Mouse (Mus musculus): ENCODE results near the gene Gtf3c6.

The Gtf3c6 gene

DNA sequence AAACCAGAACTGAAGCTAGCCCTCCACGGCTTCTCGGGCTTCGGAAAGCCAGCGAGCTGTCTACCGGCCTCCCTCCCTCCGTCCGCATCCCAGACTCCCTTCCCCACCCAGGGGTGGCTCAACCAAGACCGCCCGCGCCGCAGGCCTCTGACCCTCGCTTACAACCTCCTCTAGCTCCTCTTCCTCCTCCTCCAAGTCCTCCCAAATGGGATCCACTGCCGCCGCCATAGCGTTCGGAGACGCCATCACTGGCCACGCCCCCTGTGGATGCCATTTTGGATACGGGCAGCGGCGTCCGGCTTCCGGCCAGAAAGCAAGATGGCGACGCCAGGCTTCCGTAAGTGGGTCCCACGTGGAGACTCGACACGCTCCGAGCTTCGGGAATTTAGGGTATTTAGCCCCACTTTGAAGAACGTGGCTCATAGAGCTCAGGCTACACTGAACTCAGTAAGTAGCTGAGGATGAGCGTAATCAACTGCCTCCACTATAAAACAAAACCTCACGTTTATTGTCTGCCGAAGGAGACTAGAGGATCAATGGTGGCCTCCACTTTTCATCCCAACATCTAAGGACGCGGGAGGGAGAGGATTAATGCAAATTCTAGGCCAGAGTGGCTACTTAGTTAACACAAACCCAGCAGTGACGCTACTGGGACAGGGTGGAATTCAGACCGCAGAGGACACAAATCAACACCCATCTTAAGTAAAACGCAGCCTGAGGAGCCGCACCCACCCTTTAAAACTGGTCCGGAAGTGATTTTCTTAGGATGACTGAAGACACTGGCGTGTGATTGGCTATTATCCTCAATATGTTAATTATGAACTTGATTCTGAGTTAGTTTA is at the start of gene Gtf3c6:
Gene Gtf3c6 (minus strand): TSS at position 695 of the 842 bp plus-strand sequence.
- DNase-seq = peak; percentile 89

DNA sequence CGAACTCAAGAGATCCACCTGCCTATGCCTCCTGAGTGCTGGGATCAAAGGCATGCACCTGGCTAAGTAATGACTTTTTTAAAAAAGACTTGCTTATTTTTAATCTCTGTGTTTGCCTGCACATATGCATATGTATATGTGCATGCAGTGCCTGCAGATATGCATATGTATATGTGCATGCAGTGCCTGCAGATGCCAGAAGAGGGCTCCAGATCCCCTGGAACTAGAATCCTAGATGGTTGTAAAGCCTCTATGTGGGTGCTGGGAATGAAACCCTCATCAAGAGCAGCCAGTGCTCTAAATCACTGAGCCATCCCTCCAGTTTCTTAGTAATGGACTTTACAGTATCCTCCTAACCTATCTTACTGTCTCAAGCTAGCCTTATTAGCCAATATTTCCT is 48.1 kb upstream of the Gtf3c6 start:
- DNase-seq = no peak

DNA sequence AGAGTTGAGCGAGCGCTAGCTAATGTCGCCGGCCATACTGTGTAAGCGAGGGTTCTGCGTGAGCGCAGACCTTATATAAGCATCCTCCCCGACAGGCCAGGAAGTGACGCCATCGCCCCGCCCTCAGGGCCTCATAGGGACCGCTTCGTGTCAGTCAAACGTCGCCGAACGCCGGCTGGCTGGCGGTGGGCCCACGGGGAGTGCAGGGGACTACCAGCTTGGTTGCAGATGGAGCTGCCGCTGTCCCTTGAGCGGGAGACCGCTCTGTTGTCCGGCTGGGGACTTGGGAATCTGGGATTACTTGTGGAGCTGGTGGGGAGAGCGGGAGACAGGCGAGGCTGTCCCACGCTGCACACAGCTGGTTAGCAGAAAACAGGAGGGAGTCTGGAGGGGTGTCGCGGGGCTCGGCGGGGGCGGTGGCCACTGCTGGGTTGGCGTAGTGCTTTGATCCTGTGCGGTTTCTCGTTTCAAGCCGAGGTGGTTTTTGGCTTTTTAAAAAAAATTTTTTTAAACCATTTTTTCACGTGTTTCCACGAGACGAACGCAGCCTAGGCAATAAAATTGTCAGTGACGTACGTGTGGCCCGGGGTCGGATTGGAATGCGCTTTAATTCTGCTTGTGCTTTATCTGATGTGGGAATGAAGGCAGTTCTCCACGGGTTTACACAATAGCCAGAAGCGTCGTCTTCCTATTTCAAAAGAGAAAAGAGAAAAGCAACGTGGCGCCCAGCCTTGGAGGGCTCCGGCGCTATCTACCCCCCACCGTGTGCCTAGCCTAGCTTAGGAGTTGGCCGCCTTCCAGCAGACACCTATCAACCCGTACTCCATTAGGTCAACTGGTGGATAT is 44.5 kb upstream of the Gtf3c6 start, which contains the start of gene Amd1:
Gene Amd1 (minus strand): TSS at position 47 of the 846 bp plus-strand sequence.
- DNase-seq = peak; percentile 100

DNA sequence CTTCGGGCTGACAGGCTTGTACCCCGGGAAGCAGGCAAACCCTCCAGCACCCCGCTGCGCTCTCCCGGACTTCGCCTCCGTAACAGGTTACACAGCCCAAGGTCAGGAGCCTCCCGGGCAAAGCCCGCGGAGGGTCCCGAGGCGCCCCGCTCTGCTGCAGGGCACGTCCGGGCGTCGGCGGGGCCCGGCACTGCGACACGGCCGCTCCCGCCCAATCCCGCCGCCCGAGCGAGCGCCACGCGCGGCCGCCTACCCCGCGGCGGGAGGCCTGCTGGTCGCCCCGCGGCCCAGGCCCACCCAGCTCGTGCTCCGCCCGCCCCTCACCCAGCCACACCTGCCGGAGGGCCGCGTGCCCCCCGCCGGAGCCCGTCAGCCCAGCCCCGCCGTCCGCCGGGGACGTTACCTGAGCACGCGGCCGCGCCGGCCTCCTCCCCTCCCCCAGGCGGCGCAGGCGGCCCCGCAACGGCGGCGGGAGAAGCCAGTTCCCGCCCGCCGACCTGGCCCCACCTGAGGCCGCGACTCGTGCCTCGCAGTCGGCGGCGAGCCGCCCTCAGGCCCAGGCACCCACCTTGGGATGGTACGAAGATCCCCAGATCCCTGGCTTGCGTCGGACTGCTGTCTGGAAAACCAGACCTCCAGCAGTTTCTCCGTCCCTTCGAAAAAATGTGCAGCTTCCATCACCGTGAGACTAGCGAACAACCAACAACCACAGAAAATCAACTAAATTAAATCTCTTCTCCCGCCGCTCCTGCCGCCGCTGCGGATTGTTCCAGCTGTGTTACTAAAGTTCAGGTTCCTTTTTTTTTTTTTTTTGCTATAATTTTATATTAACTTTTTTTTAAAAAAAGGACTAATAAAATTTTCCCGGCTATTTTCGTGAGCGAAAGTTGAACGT is 43.5 kb upstream of the Gtf3c6 start:
- DNase-seq = peak; percentile 51

DNA sequence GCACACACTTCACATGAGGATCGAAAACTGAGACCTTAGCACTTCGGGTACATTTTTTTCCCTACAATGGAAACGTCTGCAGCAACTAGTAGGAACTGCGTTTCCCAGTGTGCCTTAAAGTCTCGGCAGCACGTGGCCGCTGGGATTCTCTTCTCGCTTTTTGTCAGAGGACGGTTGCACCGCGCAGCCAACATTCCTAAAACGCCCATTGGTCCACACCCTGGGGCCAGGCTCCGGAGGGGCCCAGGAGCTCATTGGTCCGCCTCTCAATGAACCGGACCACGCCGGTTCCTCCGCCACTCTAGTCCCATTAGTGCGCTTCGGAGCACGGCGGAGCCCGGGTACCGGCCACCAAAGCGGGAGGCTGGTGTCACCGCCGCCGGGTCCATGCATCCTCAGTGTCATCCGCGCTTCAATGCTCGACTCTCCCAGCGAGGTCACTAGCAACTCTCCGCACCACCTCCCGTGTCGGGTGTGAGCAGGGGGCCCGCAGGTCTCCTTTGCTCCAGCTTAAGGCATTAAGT is 42.8 kb upstream of the Gtf3c6 start:
- DNase-seq = peak; percentile 69

DNA sequence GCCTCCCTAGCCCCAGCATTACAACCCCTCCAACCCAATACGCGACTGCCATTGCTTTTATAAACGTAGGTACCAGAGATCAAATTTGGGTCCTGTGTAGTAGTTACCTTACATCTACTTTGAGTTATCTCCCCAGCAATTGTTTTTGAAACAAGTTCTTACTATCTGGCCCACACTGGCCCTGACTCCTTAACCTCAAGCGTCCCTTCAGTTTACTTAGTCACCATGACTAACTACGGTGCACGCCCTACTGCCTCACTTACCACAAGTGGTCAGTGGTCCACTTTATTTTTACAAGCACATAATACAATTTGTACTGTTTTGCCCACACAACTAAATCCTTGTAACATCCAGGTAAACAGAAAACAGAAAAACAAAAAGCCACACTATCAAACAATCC is 34.7 kb upstream of the Gtf3c6 start:
- no peak for DNase-seq

DNA sequence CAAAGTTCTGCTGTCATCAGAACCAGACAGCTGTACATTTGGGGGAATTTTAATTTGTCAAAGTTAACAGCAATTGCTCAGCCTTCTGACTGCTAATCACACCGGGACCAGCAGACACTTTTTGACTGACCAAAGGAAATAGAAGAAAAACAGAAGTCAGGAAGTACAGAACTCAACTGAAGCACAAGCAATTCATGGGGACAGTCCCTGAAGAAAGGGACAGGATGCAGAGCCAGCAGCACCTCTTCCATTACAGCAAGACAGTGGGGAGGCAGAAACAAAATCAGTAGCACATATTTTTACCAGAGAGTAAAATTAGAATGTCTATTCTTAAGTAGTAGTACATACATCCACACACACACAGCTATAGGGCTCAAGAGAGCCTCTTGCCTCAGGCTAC is 28.9 kb upstream of the Gtf3c6 start:
- DNase-seq = no peak

DNA sequence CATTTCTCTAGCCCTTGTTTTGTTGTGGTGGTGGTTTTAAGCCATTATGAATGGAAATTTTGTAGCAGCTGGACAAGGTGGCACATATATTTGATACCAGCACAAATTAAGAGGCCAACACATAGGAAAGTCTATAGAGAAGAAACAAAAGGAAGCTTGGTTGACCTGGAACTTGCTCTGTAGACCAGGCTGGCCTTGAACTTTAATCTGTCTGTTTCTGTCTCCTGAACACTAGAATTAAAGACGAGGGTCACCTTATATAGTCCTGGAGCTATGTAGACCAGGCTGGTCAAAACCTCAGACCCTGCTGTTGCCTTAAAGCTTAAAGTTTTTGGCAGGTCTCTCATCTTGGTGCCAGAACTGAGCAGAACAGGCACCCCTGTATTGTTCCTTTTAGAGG is 27.7 kb upstream of the Gtf3c6 start:
- DNase-seq = no peak

DNA sequence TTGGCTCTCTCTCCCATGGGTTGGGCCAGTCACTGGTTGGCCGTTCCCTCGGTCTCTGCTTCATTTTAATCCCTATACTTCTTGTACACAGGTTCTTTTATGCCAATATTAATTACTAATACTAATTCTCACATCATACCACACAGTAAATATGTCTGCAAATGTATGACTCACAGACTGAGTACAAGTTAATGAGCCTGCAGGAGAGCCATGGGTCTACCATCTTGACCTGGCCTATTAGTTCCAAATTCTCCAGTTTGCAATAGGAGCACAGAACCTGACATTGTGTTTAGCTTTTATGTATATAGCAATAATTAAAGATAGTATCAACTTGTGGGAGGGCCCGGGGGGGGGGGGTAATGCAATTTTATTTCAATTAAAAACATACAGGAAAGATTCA is 27.1 kb upstream of the Gtf3c6 start:
- no peak for DNase-seq

DNA sequence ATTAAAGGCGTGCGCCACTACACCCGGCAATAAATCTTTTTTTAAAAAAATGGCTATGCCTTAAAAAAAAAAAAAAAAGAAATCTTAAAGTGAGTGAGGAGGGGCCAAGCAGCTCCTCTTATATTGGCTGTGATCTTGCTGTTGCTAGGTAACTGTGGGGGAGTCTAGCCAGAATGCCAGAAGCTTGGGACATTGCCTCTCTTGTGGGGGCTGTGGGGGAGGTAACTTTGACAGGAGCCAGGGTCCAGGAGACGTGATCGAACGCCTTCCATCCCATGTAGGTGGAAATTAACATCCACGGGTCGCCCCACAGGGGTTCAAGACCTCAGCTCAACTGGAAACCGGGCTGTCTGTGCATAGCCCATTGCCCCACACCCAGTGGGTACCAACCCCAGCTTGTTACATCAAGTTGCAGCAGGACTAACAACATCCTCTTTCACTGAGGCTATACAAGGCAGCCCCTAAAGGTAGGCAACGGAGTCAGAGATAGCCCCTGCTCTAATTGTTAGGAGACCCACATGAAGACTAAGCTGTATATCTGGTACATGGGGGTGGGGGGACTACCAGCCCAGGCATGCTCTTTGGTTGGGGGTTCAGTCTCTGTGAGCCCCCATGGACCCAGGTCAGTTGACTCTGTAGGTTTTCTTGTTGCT is 26.4 kb upstream of the Gtf3c6 start:
- no peak for DNase-seq

DNA sequence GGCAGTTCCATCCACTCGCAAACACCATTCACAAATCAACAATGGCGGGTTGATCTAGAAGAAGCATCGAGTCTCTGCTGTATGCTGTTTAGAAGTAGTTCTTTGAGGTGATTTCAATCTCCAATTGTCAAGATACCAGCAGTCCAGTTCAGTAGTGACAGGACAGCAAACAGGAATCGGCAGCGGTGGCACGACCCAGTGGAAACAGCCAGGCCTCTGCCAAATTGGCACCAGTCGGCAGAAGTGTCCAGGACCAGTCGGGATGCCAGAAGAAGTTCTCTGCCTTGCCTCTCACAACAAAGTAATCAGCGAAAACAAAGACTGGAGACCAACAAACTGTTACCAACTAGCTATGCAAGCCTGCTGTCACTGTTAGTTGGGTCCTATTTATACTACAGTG is 25.7 kb upstream of the Gtf3c6 start:
- no peak for DNase-seq

DNA sequence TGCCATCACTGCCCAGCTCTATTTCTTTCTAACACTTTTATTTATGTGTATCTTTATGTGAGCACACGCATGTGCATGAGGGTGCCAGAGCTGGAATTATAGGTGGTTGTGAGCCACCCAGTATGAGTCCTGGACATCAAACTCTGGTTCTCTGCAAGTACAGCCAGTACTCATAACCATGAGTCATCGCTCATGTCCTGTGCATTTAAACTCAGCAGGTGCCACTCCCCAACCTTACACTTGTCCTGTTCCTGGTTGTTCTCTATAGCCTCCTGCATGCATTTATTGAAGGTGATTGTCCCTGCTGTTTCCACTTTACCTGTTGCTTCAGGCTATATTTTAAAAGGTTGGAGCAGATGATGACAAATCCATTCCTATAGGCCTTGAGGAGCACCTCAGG is 23.7 kb upstream of the Gtf3c6 start:
- DNase-seq = no peak

DNA sequence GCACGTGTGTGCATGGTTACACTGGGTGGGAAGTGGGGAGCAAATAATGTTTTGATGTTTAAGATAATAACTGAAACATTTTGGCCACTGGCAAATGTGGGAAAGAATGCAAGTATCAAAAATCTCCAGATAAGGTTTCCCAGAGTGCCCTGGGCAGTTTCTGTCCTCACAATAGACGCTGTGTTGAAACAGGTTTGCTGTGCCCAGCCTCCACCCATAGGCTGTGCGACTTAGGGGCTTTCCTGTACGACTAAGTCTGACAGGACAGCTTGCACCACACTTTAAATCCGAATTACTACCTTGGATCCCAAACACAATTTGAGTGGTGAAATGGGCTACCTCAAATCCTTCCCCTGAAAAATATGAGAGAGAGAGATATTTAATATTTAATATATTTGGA is 20.4 kb upstream of the Gtf3c6 start:
- no peak for DNase-seq

DNA sequence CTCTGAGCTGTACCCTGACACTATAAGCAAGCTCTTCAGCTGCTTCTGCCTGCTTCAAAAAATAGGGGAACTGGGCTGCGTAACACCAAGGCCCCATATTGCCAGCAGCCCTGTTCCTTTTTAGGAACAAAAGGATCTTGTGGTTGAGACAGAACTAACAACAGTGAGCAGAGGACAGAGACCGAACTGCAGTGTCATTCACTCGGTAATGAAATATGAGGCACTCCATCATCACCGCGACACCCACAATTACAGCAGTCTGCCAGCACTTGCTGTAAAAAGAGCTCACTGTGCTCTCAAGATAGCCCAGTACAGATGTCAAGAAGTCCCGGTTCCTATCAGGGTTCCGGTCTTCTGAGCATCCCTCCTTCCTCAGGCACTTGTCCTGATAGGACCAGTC is 18.1 kb upstream of the Gtf3c6 start:
- no peak for DNase-seq

DNA sequence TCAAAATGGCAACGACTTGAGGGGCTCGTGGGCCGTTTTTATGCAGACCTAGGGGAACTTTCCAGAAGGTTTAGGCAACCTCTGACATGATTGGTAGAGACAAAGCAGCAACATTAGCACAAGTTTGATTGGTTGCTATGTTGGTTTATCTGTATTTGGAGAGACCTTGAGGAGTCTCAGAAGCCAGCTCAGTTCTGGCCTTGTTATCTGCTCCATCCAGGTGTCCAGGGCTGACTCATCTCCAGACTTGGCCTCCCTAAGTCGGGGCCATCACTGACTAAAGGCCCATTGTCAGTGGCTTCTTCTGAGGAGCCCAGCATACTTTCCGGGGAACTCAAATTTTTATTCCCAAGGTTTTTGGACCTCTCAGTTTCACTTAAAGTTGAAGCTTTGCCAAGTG is 16.0 kb upstream of the Gtf3c6 start:
- no peak for DNase-seq

DNA sequence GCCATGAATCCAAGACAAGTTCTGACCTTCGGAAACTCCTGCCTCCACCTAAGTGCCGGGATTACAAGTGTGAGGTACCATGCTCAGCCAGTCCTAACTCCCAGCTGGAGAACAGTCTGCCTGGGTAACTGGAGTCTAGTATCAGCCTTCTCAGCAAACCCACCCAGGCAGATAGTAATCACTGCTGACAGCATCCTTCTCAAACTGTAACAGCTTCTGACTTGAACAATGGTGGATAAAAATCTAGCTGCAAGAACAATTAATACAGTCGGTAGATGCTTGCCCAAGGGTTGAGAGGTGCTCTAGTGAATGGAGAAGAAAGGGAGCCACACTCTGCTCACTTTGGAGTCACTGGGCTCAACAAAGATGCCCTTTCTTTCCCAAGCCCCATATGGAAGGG is 13.3 kb upstream of the Gtf3c6 start:
- no peak for DNase-seq

DNA sequence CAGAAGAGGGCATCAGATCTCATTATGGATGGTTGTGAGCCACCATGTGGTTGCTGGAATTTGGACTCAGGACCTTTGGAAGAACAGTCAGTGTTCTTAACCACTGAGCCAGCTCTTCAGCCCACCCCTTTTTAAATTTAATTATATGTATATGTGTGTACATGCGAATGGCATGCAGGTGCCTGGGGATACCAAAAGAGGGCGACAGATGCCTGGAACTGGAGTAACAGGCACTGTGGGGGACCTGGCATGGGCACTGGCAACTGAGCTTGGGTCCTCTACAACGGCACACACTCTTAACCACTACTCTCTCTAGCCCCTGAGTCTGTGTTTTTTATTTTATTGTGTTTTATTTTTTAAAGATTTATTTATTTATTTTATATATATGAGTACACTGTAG is 7.0 kb upstream of the Gtf3c6 start:
- DNase-seq = no peak

DNA sequence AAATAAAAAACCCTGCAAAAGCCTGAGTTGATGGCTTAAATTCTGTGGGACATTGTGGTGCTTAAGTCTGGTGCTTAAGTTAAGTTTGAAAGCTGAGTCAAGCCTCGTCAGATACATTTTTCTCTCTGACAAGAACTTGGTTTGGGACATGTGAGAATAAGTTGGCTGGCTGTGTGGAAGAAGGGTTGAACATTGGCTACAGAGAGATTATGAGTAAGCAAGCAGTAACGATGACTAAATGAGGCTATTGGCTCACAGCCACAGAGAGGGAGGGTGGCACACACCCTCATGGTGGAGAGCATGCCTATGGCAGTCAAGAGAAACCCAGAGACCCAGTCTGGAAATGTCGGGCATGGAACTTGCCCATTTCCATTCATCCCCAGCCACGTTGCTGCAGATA is 5.8 kb upstream of the Gtf3c6 start:
- DNase-seq = no peak

DNA sequence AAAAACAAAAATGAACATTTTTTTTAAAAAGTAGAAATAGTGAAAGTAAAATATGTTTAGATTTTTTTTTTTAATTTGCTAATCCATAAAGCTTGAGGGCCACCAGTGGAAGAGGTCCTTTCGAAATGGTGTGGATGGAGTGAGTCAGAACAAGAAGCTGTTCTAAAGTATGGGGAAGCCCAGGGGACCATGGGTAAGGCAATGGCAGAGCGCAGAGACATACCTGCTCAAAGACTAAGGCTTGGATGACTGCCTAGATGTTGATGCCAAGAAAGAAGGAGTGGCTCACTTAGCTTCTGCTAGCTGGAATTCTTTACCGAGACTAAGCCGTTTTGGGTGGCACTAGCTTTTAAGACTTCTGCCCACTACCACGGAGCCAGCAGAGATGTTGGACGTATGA is 4.3 kb upstream of the Gtf3c6 start:
- DNase-seq = no peak

DNA sequence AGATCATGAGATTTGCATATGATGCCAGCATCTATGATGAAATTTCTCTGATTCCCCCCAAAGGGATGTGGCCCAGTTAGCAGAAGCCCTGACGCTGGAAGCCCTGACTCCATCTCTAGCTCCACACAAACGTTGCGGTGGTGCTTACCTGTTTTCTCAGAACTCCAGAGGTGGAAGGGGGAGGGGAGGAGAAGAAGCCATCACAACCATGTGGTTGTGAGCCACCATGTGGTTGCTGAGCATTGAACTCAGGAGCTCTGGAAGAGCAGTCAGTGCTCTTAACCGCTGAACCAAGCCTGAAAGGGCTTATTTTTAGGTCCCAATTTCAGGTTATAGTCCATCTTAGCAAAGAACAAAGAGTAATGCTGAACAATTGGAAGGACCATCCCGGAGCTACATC is 2.4 kb upstream of the Gtf3c6 start:
- no peak for DNase-seq

DNA sequence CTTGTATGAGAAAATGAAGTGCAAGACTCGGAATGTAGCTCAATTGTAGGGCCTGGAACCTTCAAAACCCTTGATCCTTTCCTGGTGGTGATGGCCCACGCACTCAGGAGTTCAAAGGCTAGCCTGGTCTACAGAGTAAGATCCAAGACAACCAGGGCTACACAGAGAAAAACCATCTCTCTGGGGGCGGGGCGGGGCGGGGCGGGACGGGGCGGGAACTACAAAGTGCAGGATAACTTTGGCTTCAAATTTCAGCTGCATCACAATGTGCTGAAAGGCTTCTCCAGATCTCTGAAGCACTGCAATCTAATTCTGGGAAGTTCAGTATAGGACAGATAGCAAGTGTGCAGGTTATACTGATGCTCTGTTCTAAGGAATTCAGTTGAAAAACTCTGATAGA is 1.6 kb upstream of the Gtf3c6 start:
- no peak for DNase-seq

DNA sequence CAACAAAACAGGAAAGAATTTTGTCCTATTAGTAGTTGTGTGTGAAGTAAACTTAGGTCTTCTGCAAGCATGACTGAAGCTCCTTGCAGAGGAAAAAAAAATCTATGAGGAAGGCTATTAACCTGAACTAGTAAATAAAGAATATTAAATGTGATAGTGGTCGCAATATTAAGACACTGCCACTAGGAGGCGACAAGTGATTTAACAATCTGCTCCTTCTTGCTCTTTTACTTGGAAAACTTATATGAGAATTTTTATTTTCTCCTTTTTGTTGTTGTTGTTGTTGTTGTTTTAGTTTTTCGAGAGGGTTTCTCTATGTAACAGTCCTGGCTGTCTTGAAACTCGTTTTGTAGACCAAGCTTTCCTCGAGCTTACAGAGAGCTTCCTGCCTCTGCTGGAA is 1.1 kb upstream of the Gtf3c6 start:
- peak; percentile 44 for DNase-seq
